Mouse (Mus musculus) brain, adult 2 months (tissue): Measurements from ENCODE around the gene Trip10.

Source experiments
- DNase-seq: peaks from one replicate; pipeline ENCODE4 v3.0.0; 2011; ENCODE audit warnings: low read depth, low spot score

The Trip10 gene

DNA sequence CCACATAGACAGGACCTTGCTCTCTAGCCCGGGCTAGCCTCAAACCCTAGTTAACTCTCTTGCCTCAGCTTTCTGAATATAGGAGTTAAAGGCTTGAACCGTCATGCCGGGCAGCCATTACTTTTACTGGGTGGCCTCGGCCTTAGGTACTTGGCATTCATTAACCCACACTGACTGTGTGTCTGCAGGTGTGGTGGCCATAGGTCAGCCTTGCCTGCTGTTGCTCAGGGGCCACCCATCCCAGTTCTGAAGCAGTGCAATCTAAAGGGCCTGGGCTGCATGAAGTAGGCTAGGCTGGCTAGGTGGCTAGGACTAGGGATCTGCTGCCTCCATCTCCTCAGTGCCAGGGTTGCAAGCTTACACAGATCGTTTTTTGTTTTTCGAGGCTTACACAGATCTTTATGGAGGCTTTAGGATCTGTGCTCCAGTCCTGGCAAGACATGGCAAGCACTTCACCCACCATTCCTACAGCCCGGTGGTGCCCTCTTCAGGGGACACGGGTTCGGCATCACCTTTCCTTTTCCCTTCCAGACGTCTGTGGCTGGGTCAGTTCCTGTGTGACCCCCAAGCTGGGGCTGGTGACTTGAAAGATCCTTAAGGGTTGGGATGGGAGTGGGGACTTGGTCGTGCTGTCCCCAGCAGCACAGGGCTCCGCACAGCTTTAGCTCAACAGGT is 14.9 kb upstream of the Trip10 start:
- DNase-seq: no peak

DNA sequence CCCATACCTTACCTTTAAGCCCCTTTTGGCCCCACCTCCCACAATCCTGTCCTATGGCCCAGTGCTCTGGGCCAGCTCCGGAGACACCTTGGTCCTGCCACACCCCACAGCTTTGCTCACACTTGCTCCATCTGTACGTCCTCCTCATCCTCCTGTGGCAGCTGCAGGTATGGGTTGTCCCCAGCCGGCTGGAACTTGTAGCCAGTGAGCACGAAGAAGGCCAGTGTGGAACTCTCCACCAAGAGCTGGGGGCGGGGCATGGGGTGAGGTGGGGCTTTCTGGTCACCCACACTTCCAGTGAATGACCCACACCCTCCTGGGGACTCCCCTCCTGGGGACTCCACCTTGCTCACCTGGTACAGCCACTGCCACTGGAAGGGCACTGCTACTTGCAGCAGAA is 13.5 kb upstream of the Trip10 start:
- no peak for DNase-seq

GRCm38 (mm10) chr17:57237181-57237580 is 12.1 kb upstream of the Trip10 start:
- DNase-seq: no peak

DNA sequence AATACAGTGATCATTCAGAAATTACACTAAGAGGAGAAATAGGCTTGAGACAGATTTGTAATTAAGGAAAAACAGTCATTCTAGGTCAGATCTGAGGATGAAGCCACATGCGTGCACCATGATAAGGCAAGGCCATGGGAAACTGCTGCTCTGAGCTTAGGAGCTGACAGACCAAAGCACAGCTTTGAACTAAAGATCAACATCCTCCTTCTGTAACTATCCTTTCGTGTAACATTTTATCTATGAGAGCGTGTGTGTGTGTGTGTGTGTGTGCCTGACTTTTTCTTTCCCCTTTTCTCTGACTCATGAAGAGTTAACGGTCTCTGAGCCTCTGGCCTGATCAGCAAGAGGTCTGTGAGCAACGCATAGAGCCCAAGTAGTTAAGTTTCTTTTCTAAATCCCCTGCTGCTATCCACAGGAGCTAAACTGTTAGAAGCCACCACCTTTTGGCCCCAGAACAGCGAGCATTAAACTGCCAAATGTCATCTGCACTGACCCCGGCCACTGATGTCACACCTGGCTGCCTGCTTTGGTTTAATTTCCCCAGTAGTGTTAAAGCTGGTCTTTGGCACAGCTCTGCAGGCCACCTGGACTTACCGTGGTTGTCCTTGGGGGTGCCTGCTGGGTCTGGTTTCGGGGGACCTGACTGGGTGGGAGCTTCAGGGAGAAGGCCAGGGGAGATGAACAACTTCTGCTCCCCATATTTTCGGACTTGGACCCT is 5.4 kb upstream of the Trip10 start:
- no peak for DNase-seq

DNA sequence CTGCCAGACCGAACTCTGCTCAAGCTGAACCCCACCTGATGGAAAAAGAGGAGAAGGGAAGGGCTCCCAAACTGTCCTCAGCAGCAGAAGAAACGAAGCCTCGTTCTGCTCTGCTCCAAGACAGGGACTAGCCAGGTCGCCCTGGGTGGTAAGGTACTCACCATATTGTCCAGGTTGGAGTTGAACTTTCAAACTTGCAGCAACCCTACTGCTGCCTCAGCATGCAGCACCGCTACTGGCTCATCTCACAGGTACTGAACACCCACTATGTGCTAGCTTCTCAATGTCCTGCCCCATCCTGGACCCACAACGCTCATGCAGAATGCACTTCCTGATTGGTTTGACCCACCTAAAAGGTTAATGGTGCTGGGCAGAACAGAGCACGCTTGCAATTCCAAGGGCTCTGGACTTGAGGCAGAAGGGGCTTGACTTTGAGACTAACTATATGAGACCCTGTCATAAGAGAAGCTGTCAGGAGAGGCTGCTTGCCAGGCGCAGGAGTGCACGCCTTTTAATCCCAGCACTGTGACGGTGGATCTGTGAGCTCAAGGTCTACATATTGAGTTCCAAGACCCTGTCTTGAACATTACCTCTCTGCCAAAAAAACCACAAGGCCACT is 3.8 kb upstream of the Trip10 start:
- DNase-seq: no peak

DNA sequence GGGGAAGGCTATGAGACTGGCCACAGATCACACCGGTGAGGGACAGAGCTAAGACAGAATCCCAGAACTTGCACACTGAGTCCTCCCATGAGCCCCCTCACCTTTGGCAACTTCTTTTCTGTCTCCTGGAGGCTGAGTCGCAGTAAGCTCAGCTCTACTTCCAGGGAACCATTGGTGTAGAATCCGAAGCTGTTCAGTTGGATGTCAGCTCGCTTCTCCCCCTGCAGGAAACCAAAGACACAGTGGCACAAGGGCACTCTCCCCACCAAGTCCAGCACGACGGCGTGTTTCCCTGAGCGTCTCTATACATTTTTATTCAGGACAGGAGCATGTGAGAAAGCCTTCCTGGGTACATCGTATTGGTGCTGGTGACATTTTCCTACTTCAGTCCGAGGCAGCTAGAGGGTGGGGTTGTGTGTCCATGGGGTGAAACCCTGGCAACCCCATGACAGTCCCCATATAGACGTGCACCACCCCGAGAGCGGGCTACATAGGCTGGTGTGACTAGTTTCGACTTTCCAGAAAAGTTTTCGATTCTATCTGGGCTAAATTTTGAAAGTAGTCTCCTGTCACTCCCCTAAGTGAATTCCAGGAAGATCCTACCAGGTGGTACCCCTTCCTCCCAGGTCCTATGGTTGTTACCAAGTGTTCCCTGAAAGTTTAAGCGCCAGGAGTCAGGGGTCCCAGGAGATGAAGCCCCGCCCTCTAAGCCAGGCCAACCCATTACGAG is 2.4 kb upstream of the Trip10 start:
- no peak for DNase-seq

GRCm38 (mm10) chr17:57247393-57248200 is 1.7 kb upstream of the Trip10 start:
- DNase-seq: peak; percentile 100

DNA sequence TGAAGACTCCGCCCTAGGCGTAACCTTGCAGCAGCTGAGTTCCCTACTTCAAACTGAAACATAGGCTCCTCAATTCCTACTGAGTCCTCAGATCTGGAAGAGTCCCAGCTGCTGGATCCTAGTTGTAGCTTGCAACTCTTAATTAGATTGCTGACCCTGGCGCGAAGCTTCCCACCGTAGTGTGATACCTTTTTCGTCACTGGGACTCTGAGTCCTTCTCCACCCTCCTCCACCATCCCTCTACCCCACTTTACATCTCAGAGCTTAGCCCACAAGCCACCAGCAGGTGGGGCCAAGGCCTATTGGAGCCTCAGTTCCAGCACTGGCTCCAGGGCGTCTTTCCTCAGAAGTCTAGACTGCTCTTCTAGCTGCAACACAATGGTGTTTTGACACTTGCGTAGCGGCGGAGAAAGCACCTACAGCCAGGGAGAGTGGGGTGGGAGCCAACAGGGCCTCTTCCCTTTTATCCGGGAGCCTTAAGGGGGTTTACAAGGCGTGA is 1.0 kb upstream of the Trip10 start, which contains the start of gene Gpr108:
Gene Gpr108 (minus strand): TSS at position 246 of the 499 bp plus-strand sequence.
- DNase-seq: peak; percentile 96

DNA sequence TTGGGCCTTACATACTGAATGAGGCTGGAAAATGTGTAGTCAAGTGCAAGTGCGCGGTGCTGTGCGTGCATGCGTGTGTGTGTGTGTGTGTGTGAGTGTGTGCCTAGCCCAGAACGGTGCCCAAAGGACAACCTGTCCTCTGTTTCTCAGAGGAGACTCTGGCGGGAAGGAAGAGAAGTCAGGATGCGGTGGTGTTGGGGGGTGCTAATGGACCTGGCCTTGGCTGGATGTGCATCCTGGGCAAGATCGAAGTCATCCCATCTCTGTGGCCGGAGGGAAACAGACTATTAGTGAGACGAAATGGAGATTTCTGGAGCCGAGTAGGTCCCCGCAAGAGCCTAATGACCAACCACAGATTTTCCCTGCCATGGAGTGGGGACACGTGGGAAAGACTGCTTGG is 484 bp upstream of the Trip10 start:
- peak; percentile 37 for DNase-seq

DNA sequence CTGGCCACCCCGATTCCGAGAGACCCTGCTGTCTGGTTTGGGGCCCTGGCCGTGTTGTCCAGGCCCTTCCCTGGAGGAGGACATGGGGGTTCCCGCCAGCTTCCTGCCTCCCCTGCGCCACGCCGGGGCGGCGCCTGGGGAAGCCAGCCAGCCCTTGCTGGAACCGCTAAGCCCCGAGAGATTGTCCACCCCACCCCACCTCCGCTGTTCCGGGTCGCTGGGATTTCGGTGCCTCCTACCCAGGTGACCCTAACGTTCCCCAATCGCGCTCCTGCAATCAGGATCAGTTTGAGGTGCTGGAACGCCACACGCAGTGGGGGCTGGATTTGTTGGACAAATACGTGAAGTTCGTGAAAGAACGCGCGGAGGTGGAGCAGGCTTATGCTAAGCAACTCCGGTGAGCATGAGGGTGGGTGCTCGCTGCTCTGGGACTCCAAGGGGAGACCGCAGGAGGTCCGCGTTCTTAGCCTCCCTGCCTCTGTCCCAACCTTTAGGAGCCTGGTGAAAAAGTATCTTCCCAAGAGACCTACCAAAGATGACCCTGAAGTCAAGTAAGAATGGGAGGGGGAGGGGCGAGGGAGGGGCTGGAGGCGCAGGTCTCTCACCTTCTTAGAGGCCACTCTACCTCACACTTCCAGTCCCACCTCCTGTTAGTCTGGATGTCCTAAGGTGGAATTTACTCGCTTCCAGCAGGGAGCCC is 1.4 kb downstream of the Trip10 start:
- DNase-seq: peak; percentile 74

DNA sequence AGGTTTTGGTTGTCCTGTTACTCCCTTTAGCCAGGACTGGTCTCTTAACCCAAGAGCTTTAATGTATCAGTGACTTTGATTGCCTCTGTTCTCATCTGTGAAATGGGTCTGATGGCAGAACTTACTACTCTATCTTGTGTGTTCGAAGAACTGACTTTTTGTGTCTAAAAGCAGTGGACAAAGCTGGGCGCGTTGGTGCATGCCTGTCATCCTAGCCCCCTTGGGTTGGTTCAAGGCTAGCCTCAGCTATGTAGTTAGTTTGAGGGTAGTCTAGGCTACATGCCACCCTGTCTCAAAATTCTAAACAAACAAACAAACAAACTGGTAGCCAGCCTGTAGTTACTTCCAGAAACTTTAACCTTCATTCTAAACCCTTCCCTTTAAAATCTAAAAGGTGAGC is 2.2 kb downstream of the Trip10 start:
- DNase-seq: no peak

DNA sequence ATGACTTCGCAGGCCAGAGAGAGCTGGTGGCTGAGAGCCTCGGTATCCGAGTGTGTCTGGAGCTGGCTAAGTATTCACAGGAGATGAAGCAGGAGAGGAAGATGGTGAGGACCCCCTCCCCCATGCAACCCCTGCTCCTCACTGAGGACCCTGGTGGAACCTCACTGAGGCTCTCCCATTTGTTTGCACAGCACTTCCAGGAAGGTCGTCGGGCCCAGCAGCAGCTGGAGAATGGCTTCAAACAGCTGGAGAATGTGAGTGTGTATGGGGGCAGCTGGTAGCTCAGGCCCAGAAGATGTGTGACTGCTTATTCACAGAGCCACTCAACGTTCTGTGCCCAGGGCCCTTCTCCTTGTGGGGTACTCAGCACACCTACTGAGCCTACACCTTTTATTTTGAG is 4.1 kb downstream of the Trip10 start:
- DNase-seq: no peak

DNA sequence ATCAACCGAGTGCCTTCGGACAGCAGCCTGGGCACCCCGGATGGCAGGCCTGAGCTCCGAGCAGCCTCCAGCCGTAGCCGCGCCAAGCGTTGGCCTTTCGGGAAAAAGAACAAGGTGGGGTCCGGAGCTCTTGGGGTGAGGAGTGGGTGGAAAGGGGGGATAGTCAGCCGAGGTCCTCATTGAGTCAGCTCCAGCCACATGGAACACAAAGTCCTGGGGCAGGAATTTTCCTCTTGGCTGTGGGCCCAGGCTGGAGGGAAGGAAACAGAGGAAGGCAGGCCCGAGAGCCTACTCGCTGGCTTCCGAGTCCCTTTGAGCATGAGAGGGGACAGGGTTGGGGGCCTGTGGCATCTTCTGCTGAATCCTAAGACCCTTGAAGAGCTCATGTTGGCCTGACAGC is 6.1 kb downstream of the Trip10 start:
- no peak for DNase-seq

- DNase-seq: no peak
These were observed 7.7 kb downstream of the Trip10 start for GRCm38 (mm10) chr17:57256921-57257485.

- DNase-seq: no peak
These were observed 8.9 kb downstream of the Trip10 start for GRCm38 (mm10) chr17:57258191-57258590.

DNA sequence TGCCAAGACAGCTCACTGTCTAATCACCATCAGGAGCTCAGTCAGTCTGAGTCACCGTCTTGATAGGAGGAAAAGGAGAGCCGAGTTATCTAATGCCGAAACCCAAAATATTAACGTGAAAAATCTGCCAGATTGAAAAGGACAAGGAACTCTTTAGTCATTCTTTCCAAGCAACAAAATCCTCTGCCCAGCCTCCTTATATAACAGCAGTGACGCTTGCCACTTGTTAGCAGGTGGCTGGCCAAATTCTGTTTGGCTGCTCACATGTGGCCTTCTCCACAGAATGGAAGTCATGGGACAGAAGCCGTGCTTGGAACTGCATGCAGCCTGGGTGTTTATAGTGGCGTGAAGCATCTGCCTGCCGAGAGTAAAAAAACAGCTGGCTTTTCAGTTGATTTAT is 10.5 kb downstream of the Trip10 start:
- peak; percentile 68 for DNase-seq

- DNase-seq: no peak
These were observed 11.1 kb downstream of the Trip10 start for GRCm38 (mm10) chr17:57260351-57260750.

DNA sequence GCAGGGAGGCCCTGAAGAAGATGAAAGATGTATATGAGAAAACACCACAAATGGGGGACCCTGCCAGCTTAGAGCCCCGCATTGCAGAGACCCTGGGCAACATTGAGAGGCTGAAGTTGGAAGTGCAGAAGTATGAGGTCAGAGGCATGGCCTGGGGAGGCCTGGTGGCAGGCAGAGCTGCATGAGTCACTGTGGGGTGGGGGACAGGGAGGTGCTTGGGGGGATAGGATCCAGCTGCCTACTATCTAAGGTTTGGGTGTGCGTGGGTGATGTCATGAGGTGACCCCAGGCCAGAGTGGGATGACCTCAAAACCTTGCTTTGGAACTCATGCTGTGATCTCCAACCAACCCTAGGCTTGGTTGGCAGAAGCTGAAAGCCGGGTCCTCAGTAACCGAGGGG is 12.0 kb downstream of the Trip10 start:
- no peak for DNase-seq

- no peak for DNase-seq
These were observed 12.5 kb downstream of the Trip10 start for GRCm38 (mm10) chr17:57261796-57262195.

DNA sequence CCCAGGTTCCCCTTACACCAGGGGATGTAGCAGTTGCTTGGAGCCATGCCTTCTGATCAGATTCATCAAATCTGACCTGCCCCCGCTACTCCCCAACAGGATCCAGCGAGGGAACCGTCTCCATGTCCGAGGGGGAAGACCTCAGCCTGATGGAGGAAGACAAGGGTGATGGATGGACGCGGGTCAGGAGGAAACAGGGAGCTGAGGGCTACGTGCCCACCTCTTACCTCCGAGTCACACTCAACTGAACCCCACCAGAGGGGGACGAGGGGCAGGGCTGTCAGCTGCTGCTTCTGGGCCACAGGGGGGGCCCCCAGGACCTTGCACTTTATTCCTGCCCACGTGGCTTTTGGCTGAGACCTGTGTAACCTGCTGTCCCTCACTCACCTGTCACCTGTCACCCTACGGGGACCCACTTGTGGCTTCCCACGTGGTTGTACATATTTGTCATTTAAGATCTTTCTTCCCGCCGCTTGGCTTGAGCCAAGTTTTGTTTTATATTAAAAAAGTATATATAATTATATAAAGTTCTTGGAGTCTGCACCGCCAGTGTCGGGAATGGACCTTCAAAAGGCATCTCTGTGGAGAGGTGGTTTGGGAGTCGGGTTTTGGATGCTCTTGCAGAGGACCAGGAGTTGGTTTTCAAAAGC is 13.8 kb downstream of the Trip10 start:
- DNase-seq: no peak
